Mouse (Mus musculus): ENCODE measurements around the gene Gdf7. TPM values are rescaled to one million over a fixed set of nuclear protein-coding genes. Genes with fewer than 3 reads are reported as not detected.
A peak's percentile ranks its signal among the peaks of the same experiment; 100 is the strongest.

Gdf7 gene
- not detected in 2 replicates for polyA plus RNA-seq (2012; rRNA removed)
- polyA plus RNA-seq (2014; fragmentation: Nextera tagmentation; extraction: Ambion mirVana), result not detected in 2 replicates

DNA sequence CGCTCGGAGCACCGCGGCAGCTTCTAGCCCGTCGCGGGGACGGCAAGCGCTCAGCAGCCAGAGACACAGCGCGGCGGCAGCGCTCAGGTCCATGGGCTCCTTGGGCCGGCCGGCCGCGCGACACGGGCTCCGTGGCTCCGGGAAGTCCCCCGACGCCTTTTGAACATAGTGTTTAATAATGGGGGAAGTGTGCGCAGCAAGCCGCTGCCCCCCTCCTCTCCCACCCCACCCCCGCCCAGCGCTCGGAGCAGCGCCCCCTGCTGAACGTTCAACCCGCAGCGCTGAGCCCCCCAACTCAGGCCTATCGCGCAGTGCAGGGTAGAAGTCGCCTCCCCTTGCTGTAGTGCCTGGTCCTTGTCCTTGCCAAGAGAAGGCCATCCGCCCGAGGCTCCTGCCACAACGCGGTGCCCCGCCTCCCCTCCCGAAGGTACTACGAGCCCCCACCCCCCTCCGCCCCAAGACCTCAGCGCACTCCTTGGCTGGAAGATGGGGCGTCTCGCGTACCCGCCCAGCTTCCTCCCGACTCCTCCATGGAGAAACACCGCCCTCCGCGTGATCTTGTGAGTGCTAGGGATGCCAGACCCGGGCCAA, at the start of gene Gdf7:
Gene Gdf7 (minus strand): TSS at position 114 of the 591 bp plus-strand sequence.
- H3K9me3 ChIP-seq (ENCODE audit: control insufficient read depth, low read length), result no peaks in the 10 kb centered on the region
- no peak within 1 kb of the TSS for H3K27ac ChIP-seq
- no peak for ATAC-seq (ENCODE audit: insufficient read depth)
- 1% methylated on average over 53 of the region's 53 CpGs for WGBS (ENCODE audit: insufficient replicate concordance)
- H3K4me1 ChIP-seq (replicated peaks; ENCODE audit: control insufficient read depth in 2 of 2, insufficient read depth in 2 of 2, low read length in 1 of 2), result no peaks in the 10 kb centered on the region
- TF ChIP-seq CTCF (IDR thresholded peaks at IDR 0.05; ENCODE audit: low read depth) (peak; percentile 5; the same call in 1 of the 2 replicates), EP300 (IDR thresholded peaks at IDR 0.05; ENCODE audit: low read depth) (no peak)
- peak within 1 kb of the TSS; percentile 32; the same call in 1 of the 2 replicates for H3K4me2 ChIP-seq (ENCODE audit: low read depth)
- H3K9ac ChIP-seq (replicated peaks), result no peak within 1 kb of the TSS
- H3K36me3 ChIP-seq (replicated peaks; ENCODE audit: control insufficient read depth, insufficient read depth, low read depth), result no peaks in the 10 kb centered on the region
- DNase-seq (ENCODE audit: low read depth in 3 of 3, low spot score in 3 of 3), result no peak
- peak within 1 kb of the TSS in 1 of 2 experiments; percentile 28; a peak in 1 of 4 replicates for H3K4me3 ChIP-seq (ENCODE audit: insufficient read depth in 1 of 2, low read depth in 2 of 2, low read length in 2 of 2)
- H3K27me3 ChIP-seq (ENCODE audit: control insufficient read depth, insufficient read depth, low read length), result peaks cover 75% of the 10 kb centered on the region

DNA sequence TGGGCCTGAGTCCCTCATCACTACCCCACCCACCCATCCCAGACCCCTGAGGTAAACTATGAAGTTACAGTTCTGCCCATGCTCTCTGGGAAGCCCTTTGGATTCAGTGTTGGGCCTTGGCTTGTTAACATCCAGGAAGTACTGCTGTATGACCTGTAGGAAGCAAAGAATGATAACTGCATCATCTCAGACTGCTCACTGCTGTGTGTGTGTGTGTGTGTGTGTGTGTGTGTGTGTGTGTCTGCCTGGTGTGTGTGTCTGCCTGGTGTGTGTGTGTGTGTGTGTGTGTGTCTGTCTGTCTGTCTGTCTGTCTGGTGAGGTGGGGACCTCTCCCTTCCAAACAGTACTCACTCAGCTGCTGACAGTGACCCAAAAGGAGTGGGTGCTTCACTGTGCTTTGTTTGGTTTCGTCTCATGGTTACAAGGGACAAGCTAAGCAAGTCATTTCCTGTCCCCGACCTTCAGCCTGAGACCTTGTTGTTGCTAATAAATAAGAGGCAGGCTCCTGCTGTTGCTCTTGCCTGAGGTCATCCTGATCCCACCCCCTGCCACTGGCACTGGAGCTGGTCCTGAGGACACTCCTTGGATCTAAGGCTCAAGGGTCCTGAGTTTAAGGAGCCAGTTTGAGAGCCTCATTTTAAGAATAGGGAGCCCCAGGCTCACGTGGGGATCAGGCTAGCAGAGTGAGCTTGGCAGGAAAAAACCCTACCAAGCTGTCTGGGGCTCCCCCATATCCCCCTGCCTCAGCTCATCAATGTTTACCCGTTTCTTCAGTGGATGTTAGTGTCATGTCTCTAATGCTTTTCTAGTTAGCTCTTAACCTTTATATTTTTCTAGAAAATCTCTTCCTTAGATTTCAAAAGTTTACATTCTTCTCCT, 49.5 kb upstream of the Gdf7 start:
- DNase-seq (ENCODE audit: low read depth in 3 of 3, low spot score in 3 of 3), result no peak
- TF ChIP-seq CTCF (IDR thresholded peaks at IDR 0.05; ENCODE audit: low read depth) (no peak), EP300 (IDR thresholded peaks at IDR 0.05; ENCODE audit: low read depth) (no peak)
- H3K9ac ChIP-seq (replicated peaks), result no peak overlapping the region

DNA sequence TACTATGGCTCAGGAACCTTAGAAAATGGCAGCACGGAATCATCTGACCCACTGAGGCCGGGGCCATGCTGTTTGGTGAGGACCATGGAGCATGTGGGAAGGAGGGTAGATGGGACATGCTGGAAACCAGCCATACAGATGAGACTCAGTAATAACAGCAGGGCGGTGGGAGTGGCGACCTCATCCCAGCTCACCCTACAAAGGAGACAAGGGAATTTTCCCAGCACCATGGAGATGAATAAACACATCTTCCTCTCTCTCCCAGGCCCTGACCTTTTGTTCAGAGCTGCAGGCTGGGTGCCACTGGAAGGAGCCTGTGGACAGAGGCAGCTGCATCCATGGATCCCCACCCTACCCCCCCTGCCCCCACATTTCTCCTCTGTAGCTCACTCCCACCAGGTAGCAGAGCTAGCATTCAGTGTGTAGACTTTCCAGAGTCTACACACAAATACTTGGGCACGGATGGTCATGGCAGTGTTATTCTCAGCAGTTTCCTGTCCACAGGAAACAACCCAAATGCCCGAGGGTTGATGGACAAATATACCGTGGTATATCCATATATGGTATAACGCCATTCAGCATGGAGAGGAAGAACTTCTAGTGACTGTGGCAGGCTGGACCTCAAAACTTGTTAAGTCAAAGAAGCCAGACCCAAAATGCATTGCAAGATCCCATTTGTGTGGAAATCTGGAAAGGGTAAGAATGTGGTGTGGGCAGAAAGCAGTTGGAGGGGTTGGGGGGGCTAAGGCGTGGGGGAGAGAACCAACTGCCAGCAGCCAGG, 47.2 kb upstream of the Gdf7 start:
- DNase-seq (ENCODE audit: low read depth in 3 of 3, low spot score in 3 of 3) (no peak), ATAC-seq (ENCODE audit: insufficient read depth) (no peak)
- H3K27ac ChIP-seq, result no peak overlapping the region
- H3K9ac ChIP-seq (replicated peaks), result no peak overlapping the region
- no peaks in the 10 kb centered on the region for H3K27me3 ChIP-seq (ENCODE audit: control insufficient read depth, insufficient read depth, low read length)
- TF ChIP-seq EP300 (IDR thresholded peaks at IDR 0.05; ENCODE audit: low read depth), result no peak
- TF ChIP-seq CTCF (IDR thresholded peaks at IDR 0.05; ENCODE audit: low read depth), result no peak
- H3K9me3 ChIP-seq (ENCODE audit: control insufficient read depth, low read length), result no peaks in the 10 kb centered on the region
- H3K4me3 ChIP-seq (ENCODE audit: insufficient read depth in 1 of 2, low read depth in 2 of 2, low read length in 2 of 2), result no peak overlapping the region
- H3K4me1 ChIP-seq (replicated peaks; ENCODE audit: control insufficient read depth in 2 of 2, insufficient read depth in 2 of 2, low read length in 1 of 2), result peaks cover 0 to 16% of the 10 kb centered on the region in 2 experiments; a peak in 2 of 4 replicates
- no peak overlapping the region for H3K4me2 ChIP-seq (ENCODE audit: low read depth)
- WGBS (ENCODE audit: insufficient replicate concordance), result 46% methylated on average over 9 of the region's 9 CpGs
- H3K36me3 ChIP-seq (replicated peaks; ENCODE audit: control insufficient read depth, insufficient read depth, low read depth), result no peaks in the 10 kb centered on the region

More for the DNA sequence above, 49.5 kb upstream of the Gdf7 start:
- 18% methylated on average over 4 of the region's 4 CpGs for WGBS (ENCODE audit: insufficient replicate concordance)
- no peak overlapping the region for H3K27ac ChIP-seq
- H3K4me3 ChIP-seq (ENCODE audit: insufficient read depth in 1 of 2, low read depth in 2 of 2, low read length in 2 of 2), result no peak overlapping the region
- H3K4me1 ChIP-seq (replicated peaks; ENCODE audit: control insufficient read depth in 2 of 2, insufficient read depth in 2 of 2, low read length in 1 of 2), result peaks cover 0 to 9% of the 10 kb centered on the region in 2 experiments; a peak in 2 of 4 replicates
- no peaks in the 10 kb centered on the region for H3K36me3 ChIP-seq (replicated peaks; ENCODE audit: control insufficient read depth, insufficient read depth, low read depth)
- H3K9me3 ChIP-seq (ENCODE audit: control insufficient read depth, low read length), result no peaks in the 10 kb centered on the region
- H3K27me3 ChIP-seq (ENCODE audit: control insufficient read depth, insufficient read depth, low read length), result no peaks in the 10 kb centered on the region
- no peak overlapping the region for H3K4me2 ChIP-seq (ENCODE audit: low read depth)
- ATAC-seq (ENCODE audit: insufficient read depth), result 0 out of 2 replicates have a peak, but pooled peaks have one; percentile 50

DNA sequence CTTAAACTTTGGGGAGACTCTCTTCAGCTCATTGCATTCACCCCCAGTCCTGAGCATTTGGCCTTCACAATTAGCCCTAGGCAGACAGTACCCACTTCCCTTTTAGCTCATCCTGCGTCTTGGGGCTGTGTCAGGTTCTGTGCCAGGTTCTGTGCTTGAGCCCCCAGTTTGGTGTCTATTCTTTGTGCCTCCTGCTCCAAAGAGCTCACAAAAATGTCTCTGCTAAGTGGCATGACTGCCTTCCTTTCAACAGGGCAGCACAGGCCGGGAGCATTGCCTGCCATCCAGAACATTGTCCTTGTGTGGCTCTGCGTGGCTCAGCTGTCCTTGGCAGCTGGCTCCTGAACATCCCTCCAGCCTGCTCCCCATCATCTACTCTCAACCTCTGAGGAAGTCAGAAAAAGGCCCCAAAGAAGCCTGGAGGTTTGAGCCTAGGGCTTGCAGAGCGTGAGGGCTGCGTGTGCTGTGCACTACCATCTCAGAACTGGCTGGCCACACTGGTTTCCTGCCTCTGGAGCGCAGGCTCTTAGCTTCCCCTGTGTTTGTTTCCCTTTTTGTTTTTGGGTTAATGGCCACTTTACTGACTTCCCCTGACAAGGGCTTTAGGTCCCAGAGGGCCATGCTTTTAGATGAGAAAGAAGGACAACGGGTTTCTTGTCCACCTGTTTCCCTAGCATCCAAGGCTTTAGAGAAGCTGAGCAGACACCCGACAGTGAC, 46.1 kb upstream of the Gdf7 start:
- Histone ChIP-seq H3K4me3 (ENCODE audit: insufficient read depth in 1 of 2, low read depth in 2 of 2, low read length in 2 of 2) (no peak overlapping the region), H3K27ac (no peak overlapping the region), H3K9me3 (ENCODE audit: control insufficient read depth, low read length) (no peaks in the 10 kb centered on the region), H3K4me1 (replicated peaks; ENCODE audit: control insufficient read depth in 2 of 2, insufficient read depth in 2 of 2, low read length in 1 of 2) (peaks cover 0 to 16% of the 10 kb centered on the region in 2 experiments; a peak in 2 of 4 replicates), H3K36me3 (replicated peaks; ENCODE audit: control insufficient read depth, insufficient read depth, low read depth) (no peaks in the 10 kb centered on the region), H3K27me3 (ENCODE audit: control insufficient read depth, insufficient read depth, low read length) (no peaks in the 10 kb centered on the region), H3K4me2 (ENCODE audit: low read depth) (no peak overlapping the region), H3K9ac (replicated peaks) (no peak overlapping the region)
- 26% methylated on average over 8 of the region's 8 CpGs for WGBS (ENCODE audit: insufficient replicate concordance)
- DNase-seq (ENCODE audit: low read depth in 3 of 3, low spot score in 3 of 3) (no peak), ATAC-seq (ENCODE audit: insufficient read depth) (no peak)
- TF ChIP-seq EP300 (IDR thresholded peaks at IDR 0.05; ENCODE audit: low read depth) (no peak), CTCF (IDR thresholded peaks at IDR 0.05; ENCODE audit: low read depth) (no peak)

All from liver, embryonic 14.5 days (tissue).